Mouse (Mus musculus) lung, postnatal 0 days (tissue): ENCODE data around the gene Rnf128.

ENCODE experiments used
- CTCF ChIP-seq: IDR thresholded peaks from 2 replicates; pipeline ENCODE4 v1.5.1; 2016; ENCODE audit warnings: antibody characterized with exemption, mild to moderate bottlenecking
- EP300 ChIP-seq: IDR thresholded peaks from 2 replicates; pipeline ENCODE4 v1.6.1; 2016; ENCODE audit warnings: antibody characterized with exemption, mild to moderate bottlenecking, control low read depth

DNA sequence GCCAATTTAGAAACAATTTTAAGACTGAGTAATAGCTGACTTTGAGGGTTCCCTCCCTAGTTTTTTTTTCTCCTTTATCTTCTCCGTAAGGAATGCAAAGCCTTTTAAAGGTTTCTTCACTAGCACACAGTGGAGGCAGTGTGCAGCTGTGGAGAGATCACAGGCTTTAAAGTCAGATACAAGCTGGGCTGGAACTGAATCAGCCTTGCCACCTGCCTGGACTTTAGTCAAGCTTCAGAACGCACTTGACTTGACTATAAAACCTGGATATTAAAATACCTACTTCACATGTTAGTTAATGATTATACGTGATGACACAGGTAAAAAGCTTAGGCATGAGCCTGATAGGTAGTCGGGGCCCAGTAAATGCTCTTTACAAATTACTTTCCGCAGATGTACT, 89.1 kb downstream of the Rnf128 start:
- TF ChIP-seq EP300 (no peak), CTCF (no peak)
